Mouse (Mus musculus) neutrophil, adult 5-6 weeks (primary cell): ENCODE measurements around the gene Hoxa9. TPM values are rescaled to one million over a fixed set of nuclear protein-coding genes. Genes with fewer than 3 reads are reported as not detected.

ENCODE experiments used
- ATAC-seq: fragments of 151-379, 151-347 bp; 2 replicates; pipeline ENCODE4 v1.8.0; 2017; ENCODE audit warnings: mild to moderate bottlenecking, moderate TSS enrichment; ENCODE audit not compliant: insufficient number of reproducible peaks, poor library complexity, low FRiP score, severe bottlenecking; ENCODE audit errors: extremely low read depth
- total RNA-seq: library from RNA; stranded (forward); fragments of 200-1000 nt; gene quantifications from 2 replicates; pipeline ENCODE4 v1.2.3, GENCODE M21; 2017

The Hoxa9 gene
- total RNA-seq, 1 experiment from 2014 or later = not detected

DNA sequence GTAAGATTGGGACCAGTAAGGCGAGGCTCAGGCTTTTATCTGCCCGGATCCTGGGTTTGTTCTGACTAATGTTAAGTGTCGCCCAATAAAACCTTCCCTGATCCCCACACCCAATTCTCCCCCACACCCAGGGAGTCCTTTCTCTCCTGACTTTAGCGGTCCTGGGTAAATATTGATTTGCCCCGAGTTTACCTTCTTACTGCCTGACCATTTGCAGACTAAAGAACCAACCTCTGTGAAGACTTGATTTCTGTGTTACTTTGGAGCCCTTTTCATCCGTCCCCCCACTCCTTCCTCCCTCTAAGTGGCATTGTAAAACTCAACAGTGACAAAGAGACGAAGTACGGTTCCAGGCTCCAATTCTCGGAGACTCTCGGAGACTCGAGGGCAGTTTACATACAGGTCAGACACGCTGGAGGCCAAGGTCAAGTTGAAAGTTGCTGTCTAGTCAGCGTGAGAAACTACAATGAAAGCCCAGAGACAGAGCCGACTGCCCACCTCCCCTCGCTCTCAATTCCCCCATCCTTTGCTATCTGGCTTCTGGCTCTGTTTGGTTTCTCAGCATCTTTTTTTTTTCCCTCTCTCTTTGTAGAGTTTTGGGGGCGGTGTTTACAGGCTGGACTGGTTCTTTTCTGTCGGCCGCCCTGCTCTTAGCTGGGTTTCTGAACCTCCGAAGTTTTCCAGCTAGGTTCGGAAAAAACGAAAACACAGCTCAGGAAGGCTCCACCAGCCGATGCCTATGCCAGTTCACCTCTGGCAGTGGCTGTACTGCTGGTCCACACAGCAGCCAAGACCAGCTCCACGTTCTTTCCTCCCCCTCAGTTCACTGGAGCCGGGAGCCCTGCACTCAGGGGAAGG, 31.8 kb upstream of the Hoxa9 start:
- ATAC-seq = no peak

DNA sequence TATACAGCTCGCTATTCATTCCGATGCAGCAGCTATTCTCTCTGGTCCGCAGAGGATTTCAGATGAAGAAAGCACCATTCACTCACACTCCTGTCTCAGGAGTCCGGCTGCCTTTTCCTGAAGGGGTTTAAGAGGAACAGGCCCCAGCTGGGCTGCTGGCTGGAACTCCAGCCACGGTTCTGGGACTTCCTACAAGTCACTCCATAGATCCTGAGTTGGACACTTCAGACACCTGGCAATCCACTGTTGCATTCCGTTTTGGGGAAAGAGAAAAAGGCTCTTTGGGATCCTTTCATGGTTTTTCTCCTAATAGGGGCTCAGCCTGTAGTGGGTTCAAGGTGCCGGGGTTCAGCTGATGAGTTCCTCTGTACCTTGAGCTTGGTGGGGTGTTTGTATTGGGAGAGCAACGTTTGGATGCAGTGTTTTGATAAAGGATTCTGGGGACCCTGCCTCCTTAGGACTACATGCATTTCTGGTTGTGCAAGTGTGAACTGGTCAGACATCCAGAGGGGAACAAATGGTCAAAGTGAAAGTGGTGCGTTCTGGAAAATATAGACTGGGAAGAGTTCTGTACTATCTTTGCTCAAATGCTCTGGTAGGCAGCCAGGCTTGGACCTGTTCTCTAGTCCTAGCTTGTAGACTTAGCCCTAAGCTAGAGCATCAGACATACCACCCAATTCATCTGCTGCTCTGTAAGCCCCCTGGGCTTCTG, 31.0 kb upstream of the Hoxa9 start:
- no peak for ATAC-seq

DNA sequence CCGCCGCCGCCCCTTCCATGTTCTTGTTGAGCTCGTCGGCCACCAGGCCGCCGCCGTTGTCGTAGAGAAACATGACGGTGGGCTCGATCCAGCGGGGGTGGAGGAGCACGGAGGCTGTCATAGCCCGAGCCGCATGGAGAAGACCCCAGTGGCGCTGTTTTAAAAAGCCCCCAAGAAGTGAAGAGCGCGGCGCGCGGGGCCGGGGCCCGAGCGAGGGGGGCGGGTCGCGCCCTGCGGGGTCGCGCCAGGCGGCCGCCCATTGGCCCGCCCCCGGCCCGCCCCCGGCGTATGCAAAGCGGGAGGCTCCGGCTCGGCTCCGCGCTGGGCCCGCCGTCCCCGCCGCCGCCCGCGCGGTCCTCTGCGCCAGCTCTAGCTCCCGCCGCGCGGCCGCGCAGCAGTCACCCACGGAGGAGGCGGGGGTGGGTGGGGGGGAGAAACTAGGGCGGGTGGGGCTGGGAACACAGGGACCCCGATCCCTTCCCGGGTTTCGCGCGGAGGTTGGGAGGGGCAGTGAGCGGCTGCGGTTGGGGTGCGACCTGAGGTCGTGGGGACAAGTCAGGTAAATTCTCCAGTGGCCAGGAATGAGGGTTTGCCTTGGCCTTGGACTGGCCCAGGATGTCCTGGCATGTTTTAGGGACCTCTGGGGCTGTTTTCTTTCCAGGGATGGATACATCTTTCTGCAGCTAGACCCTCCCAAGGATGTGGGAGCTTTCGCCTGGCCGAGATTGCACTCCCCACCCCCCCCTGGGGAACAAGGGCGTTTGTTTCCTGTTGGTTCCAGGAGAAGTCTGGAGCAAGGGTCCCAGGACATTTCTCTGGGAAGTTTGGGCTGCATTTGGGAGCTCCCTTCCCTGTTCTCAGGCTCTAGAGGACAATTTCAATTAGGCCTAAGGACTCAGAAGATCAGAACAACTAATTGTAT, 30.0 kb upstream of the Hoxa9 start, which contains the start of gene Hoxa13:
Hoxa13 (minus strand) TSS at position 227 of the 922 bp plus-strand sequence.
- ATAC-seq = no peak

DNA sequence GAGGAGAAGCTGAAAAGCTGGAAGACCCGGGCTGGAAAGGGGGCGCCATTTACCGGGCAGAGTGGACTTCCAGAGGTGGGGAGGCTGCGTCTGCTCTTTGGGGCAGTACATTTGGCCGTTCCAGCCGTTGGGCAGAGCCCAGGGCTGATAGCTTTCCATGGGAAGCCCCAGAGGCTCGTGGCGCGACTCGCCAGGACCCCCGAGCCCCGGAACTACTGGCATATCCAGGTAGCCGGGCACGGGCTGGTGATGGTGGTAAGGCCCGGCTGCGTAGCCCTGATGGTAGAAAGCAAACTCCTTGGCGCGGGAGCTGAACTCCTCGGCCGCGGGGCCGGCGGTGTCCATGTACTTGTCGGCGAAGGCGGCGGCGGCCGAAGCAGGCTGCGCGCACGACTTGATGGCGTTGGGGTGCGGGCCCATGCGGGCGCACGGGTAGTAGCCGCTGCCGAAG, 28.9 kb upstream of the Hoxa9 start:
- ATAC-seq = no peak

DNA sequence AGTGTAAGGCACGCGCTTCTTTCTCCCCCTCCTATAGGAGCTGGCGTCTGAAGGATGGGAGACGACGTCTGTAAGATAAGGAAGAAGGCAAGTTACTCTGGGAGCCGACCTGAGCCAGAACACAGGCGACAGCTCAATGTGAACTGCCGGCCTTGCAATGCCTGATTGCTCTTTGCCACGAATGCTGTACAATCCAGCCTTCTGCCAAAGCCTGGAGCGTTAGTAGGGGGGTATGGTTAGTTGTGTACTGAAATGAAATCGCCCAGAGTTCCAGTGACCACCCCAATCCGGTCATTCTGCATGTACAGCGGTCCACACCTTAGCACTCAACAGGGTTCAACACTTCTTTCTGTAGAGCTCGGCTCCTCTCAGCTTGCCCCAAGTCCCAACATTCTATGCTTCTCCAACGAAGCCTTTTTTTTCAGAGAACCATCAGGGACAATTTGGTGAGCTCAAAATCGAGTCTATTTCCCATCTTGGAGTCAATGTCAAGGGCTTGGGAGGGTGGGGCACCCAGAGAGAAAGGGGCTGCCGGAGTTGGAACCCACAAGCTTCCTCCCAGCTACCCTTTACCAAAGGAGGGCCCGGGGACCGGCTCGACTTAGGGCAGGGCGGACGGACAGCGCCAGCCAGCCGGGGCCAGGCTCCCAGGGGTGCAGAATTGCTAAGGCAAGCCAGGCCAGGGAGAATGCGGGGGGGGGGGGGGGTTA, 28.3 kb upstream of the Hoxa9 start:
- ATAC-seq = no peak

DNA sequence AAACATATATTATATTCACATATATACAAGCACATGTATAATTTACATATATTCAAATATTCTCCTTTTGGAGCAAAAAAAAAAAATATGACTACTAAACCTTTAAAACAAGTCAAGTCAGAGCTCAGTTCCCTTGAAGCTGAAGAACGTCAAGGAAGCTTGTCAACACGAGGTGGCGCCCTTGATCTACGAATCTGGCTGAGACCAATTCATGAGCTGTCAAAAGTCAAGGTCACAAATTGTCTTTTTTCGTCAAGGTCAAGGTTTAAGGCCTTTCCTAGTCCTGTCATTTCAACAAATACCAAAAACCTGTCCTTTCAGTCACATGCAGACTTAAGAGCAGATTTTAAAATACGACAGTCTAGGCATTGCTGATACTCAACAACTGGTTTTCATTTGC, 26.1 kb upstream of the Hoxa9 start:
- peak; percentile 59 for ATAC-seq

DNA sequence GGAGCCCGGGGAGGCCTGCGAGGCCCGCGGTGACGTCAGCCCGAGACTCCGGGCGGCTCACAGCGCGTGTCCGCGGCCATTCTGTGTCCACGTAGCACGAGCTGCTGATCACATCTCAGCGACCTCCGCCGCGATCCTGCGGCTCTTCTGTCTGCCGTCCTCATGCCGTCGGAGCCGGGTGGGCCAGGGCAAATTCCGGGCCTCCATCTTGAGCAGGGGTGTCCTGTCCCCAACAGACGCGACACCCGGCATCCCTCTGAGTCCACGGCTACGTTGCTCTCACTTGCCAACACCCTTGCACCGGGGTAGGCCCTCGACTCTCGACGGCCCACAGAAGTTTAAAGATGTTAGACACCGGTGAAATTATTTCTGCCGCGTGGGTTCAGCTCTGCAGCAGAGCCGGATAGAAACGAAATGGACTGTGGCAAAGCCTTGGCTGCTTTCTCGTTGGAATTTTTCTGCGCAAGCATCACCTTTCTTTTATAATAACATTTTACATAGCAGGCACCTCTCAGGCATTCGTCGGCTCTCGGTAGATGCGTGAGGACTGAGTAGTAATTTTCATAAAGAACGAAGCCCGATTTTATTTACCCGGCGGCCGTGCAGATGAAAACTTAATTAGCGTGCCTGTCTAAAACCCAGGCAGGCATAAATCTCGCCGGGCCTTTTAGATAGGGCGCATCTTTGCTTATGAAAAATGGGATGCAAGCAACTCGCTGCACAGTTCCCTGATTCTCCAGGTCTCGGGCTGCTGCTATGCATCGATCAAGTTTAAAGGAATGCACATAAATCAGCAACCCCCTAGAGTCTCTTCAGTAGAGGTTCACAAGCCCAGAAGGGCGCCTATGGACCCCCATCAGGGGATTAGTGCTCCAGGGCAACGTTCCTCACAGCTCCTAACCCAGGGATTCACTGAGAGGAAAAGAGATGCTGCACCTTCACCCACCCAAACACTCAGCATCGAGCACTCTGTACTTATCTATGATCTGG, 22.9 kb upstream of the Hoxa9 start:
- no peak for ATAC-seq

DNA sequence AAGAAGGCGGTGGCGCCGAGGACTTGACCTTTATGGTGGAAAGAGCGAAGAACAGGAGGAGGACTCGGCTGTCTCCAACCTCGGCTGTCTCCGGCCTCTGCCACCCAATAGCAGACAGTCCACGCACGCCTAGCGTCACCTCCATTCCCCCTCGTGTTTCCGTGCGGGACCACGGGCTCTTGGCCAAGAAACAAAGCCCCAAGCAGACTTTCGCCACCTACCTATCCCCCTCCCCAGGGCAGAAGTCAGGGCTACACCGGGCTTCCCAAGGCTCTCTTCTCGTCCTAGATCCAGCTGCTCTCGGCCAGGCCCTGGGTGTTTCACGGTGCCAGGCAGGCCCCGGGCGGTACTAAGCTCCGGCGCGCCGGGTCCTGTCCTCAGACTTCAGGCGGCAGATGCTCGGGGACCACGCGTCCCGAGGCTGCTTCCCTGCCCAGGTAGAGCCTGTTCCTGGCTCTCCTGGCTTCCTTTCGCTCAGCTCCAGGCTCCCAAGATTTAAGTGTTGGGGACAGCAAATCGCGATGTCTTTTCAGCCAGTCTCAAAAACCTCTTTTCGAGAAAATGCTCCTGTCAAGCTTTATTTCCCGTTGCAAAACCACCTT, 22.0 kb upstream of the Hoxa9 start:
- no peak for ATAC-seq

DNA sequence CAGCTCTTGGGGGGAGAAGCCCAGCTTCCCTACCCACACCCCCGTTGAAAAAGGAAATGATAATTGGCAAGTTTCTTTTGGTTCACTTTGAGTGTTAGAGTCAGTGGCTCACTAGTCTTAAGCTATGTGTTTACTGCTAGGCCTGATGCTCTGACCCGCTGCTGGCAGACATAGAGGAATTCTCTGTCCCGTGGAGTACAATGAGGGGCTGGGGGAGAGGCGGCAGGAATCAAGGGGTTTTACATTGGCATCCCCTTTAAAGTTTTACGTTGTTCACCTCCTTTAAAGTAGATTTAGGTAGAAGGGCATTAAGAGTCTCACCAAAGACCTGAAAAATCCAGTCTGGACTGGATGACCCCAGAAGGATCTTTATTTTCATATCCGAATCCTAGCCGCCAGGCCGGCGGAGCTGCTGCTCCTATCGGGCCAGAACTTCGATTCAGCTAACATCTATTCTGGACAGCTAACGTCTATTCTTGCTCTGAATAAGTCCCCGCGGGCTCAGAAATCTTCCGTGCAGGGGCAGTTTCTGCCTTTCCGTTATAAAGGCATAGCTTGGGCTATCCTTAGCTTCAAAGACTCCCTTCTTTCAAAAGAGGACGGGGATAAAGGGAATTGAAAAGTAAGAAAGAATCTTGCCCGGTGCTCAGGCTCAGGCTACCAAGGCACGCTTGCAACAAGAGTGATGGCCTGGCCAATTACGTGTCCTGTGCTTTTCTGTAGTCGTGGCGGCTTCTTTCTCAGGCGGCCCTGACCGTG, 21.3 kb upstream of the Hoxa9 start:
- ATAC-seq = no peak

DNA sequence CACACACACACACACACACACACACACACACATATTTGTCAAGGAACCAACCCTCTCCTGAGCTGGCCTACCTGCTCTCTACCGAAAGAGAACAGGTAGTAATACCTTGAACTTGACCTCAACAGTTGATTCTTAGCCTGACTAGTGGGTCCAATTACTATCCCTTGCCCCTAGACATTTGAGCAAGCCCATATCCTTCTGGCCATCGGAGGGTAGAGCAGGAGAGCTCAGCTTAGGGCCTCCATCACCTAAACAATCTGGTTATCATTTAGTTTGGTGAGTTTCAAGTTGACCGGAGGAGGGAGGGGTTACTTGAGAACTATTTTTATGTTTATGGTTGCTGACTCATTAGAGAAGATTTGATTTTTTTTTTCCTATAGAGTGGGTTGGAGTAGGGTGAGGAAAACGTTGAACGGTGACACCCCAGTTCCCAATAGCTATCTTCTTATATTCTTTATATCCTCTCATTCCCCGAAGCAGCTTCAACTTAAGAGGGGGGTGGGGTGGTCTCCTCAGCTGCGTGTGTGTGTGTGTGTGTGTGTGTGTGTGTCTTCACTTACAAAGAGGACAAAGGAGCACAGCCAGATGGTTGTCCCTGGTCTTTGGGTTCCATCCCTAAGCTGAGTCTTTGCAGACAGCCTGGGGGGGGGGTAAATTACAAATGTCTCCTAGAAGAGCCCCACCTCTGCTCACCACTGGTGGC, 20.4 kb upstream of the Hoxa9 start:
- ATAC-seq = no peak

DNA sequence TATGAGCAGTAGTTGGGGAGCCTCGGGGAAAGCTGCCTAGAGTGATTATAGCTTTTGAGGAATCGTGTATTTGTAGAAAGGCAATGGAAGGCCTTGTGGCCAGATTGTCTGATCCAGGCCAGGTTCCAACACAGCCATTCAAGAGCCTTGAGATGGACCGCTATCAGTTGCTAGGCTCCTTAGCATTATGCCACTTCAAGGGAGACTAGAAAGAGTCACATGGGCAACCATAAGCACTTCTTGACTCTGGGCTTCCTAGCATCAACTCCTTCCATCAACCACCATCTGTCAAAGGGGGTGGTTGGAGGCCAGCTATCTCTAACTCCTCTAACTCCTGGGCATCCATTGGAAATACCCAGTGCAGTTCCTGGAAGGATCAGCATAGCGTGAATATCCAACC, 18.9 kb upstream of the Hoxa9 start:
- no peak for ATAC-seq

DNA sequence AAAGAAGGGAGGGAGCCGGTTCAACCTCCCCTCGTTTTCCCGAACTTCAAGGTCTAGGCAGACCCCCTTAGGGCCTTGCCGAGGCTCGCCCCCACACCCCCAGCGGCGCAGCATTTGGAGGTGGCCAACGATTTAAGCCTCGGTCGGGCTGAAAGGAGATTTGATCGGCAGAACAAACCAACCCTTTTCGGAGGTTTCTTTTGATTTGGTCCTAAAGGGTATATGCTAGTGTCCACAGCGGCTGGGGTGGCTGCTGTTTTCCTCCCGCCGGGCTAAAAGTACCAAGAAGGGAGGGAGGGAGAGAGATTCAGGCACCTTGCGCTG, 18.5 kb upstream of the Hoxa9 start:
- ATAC-seq = no peak

DNA sequence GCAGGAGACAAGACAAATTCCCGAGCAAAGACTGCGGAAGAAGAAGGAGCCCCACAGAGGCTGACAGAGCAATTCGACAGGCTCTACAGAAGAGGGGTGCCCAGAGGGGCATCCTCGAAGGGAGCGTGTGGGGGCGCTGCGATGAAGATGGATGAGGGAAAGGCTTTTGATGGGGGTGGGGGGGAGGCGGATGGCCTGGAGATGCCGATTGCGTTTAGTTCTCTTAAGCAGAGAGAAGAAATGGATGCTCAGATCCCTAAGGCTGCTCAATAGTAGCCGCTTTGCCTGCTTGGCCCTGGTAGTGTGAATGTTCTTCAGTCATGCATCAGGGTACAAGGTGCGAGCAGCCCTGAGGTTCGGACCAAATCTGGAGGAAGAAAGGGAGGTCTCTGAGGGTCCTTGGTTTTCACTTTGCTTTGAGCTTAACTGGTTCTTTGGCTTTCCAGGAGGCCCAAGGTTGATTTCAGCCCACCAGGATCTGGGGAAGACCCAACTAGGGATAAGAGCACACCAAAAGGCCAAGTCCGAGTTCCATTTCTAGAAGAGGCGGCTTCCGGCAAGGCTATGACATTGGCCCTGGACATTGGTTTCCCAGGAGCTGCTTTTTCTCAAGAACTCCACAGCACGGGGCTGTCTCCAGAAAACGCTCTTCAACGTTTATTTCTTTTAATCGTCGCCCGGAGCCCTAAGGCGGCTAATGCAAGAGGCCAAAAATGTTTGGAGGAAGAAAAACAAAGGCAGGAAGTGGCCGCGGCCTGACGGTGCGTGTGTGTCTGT, 17.9 kb upstream of the Hoxa9 start:
- ATAC-seq = no peak

DNA sequence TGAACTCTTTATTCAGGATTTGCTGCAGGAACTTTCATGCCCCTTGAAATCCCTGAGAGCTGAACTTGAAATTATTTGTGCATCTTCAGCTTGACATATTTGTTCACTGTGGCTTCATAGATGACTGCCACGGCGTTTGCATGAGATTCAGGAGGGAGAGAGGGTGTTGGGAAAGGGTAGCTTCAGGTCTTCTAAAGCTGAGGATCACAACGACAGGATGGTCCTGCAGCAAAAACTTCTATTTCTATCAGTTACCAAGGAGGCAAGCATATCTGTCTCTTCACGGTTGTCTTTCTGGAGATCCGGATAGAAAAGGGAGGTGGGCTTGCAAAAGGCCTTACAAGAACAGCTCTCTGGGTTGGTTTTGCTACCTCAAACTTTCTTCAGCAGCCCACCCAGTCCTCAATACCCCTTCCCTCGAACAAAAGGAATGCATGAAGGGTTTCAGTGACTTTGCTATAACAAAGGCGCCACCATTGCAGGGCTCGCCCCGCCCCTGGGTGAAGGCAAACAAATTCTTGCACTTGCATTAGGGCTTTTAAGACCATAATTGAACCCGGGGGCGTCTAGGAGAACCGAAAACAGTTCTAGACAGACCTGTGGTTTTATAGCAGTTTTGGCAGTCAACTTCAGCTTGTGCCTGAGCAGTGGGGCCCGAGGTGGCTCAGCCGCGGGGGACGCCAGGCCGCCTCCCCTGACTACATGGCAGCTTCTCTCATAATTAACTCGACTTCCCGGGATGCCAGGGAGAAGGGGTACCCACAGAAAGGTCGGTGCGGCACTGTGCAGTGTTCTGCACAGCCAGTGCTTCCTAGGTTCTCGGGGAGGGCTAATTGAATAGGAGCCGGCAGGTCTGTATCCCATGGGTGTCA, 17.1 kb upstream of the Hoxa9 start:
- ATAC-seq = no peak
